Mouse (Mus musculus): ENCODE data around the gene Icam2.

DNA sequence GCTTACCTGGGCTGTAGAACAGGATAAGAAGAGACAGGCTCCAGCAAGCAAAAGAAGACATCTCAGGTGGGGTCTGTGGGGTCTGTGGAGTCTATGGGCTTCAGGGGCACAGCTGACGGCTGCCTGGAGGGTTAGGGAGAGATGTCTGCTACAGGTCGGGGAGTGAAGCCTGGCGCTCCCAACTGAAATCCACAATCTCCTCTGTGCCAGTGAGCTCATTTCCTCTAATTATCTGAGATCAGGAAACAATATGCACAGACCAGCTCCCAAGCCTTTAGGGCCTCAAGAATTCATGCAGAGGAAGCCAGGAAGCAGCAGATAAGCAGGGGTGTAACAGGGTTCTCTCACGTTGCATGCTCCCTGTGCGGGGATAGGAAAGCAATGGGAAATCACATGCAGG is 5.5 kb downstream of the Icam2 start:
- TF ChIP-seq CTCF (IDR thresholded peaks at IDR 0.05; ENCODE audit: low read depth, low read length) (no peak), POLR2A (IDR thresholded peaks at IDR 0.05; ENCODE audit: borderline replicate concordance, low read depth, low read length) (no peak)

All from bone marrow macrophage, adult 2 months (primary cell).